Mouse (Mus musculus) olfactory bulb, adult 2 months (tissue): ENCODE results near the gene Gab2.

Experiments used
- CTCF ChIP-seq: fragments of 200-500 bp; IDR thresholded peaks from 2 replicates; pipeline ENCODE4 v1.5.1; 2012; ENCODE audit warnings: low read depth, mild to moderate bottlenecking, low read length, moderate library complexity; ENCODE audit not compliant: insufficient read depth
- POLR2A ChIP-seq: fragments of 200-500 bp; IDR thresholded peaks from 2 replicates; pipeline ENCODE4 v1.6.1; 2012; ENCODE audit warnings: mild to moderate bottlenecking, low read depth, low read length, moderate library complexity; ENCODE audit not compliant: insufficient read depth

DNA sequence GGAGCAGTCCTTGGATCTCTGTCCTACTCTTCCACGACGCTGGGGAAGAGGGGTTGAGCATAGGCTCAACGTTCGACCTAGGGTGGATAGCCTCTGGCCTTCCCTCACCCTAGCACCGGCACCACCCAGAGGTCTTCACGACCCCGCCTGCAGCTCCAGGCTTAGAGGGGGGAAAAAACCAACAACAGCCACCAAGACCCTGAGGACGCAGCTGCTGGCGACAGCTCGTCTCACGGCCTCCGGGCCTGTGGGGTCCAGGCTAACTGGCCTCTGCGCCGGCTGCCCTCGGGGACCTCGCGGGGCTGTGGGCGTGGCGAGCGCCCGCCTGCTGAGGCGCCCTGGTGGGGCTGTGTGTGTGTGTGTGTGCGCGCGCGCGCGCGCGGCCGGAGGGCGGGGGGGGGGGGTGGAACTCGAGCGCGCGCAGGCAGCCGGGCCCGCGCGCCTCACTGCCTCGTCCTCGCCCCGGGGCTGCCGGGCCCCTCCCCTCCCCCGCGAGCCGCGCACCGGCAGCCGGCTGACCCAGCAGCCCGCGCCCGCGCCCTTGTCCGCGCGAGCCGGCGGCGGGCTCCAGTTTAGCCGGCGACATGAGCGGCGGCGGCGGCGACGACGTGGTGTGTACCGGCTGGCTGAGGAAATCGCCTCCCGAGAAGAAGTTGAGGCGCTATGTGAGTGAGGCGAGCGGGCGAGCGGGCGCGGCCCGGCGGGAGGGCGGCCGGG lies at the start of gene Gab2:
- peak; percentile 40; the same call in 1 of the 2 replicates for TF ChIP-seq POLR2A
- TF ChIP-seq CTCF: no peak
